Mouse (Mus musculus) midbrain, embryonic 12.5 days (tissue): Measurements from ENCODE around the gene Ddx59. TPM values are rescaled to one million over a fixed set of nuclear protein-coding genes. Genes with fewer than 3 reads are reported as not detected.

ENCODE experiments used
- ATAC-seq: fragments of 200-750 bp; cut with Nextera tagmentation; 2 replicates; pipeline ENCODE4 v1.8.0; 2017; ENCODE audit warnings: low read depth, moderate TSS enrichment, moderate library complexity; ENCODE audit not compliant: low FRiP score
- H3K27ac ChIP-seq: fragments of 300-500 bp; sonication (generic); replicated peaks from 2 replicates; pipeline ENCODE4 v1.5.1; 2016; ENCODE audit warnings: mild to moderate bottlenecking
- H3K27me3 ChIP-seq: fragments of 300-500 bp; sonication (generic); 2 replicates; pipeline ENCODE4 v1.6.1; 2016; ENCODE audit warnings: mild to moderate bottlenecking
- H3K36me3 ChIP-seq: fragments of 300-500 bp; sonication (generic); 2 replicates; pipeline ENCODE4 v1.6.1; 2016
- H3K4me1 ChIP-seq: fragments of 300-500 bp; sonication (generic); 2 replicates; pipeline ENCODE4 v1.6.1; 2016
- H3K4me2 ChIP-seq: fragments of 300-500 bp; sonication (generic); replicated peaks from 2 replicates; pipeline ENCODE4 v1.6.1; 2016; ENCODE audit warnings: mild to moderate bottlenecking, moderate library complexity
- H3K4me3 ChIP-seq: fragments of 300-500 bp; sonication (generic); 2 replicates; pipeline ENCODE4 v1.5.1; 2016; ENCODE audit warnings: mild to moderate bottlenecking
- H3K9ac ChIP-seq: fragments of 300-500 bp; sonication (generic); replicated peaks from 2 replicates; pipeline ENCODE4 v1.6.1; 2016; ENCODE audit warnings: mild to moderate bottlenecking, moderate library complexity
- H3K9me3 ChIP-seq: fragments of 300-500 bp; sonication (generic); 2 replicates; pipeline ENCODE4 v1.6.1; 2016; ENCODE audit warnings: mild to moderate bottlenecking
- WGBS: fragments of 180-500 bp; shearing (Covaris S2); methylation state at CpG from one replicate; pipeline ENCODE4 v1.1.7; 2016; 5-methylcytosine and 5-hydroxymethylcytosine counted together
- polyA plus RNA-seq: library from polyadenylated mRNA; unstranded; fragments of >200 nt; fragmentation: Nextera tagmentation; extraction: Ambion mirVana; gene quantifications from 2 replicates; pipeline ENCODE4 v1.2.1, GENCODE M21; 2016

Ddx59 gene
- polyA plus RNA-seq, 1 experiment from 2014 or later, result 17.9 TPM

- no peak overlapping the region for H3K27ac ChIP-seq
- H3K9ac ChIP-seq, result no peak overlapping the region
- WGBS, result 77% methylated on average over 5 of the region's 5 CpGs
- H3K4me1 ChIP-seq, result no peaks in the 10 kb centered on the region
- H3K27me3 ChIP-seq, result peaks cover 17% of the 10 kb centered on the region; the same call in 1 of the 2 replicates
- H3K36me3 ChIP-seq, result no peaks in the 10 kb centered on the region
- no peaks in the 10 kb centered on the region for H3K9me3 ChIP-seq
- H3K4me3 ChIP-seq, result no peak overlapping the region
- no peak overlapping the region for H3K4me2 ChIP-seq
- no peak for ATAC-seq
Measured at GRCm38 (mm10) chr1:136452421-136452820, 37.4 kb downstream of the Ddx59 start.

DNA sequence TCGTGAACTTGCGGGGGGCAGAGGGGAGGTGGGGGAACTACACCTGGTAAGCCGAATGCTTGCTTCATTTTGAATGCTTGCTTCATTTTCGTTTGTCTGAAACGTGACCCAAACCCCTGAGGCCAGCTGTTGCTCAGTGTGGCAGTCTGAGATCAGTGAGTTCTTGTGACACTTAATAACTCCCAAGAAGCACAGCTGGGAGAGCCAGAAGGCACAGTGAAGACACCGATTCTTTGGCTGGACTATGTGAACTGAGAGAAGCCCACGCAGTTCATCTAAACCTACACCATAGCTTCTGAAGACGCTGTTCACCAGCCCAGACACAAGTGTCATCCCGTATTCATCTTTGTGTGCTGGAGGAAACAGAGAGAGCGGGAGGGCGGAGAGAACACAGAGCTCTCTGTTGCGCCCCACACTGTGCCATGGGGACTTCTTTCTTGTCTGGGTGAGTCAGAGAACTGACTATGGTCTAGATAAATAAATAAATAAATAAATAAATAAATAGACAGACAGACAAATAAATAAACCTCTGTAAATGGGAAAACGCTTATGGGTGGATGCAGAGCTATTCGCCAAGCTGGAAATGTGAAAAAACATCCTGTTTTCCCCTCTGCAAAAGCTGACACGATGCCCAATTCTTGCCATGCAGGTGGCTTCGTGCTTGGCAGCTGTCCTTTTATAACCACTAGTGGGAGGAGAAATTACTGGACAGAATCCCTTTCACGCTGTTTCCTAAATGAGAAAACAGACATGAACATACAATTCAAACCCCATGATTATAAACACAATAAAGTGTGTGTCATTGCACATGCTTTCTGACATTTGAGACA is 40.9 kb downstream of the Ddx59 start:
- no peaks in the 10 kb centered on the region for H3K9me3 ChIP-seq
- H3K4me1 ChIP-seq, result 0 out of 2 replicates have a peak, but pooled peaks cover 3% of the 10 kb centered on the region
- H3K4me3 ChIP-seq, result no peak overlapping the region
- H3K4me2 ChIP-seq, result no peak overlapping the region
- 83% methylated on average over 17 of the region's 17 CpGs for WGBS
- no peak for ATAC-seq
- H3K9ac ChIP-seq, result no peak overlapping the region
- peaks cover 26% of the 10 kb centered on the region; the same call in 1 of the 2 replicates for H3K27me3 ChIP-seq
- H3K36me3 ChIP-seq, result no peaks in the 10 kb centered on the region
- no peak overlapping the region for H3K27ac ChIP-seq

GRCm38 (mm10) chr1:136456741-136457140 is 41.7 kb downstream of the Ddx59 start:
- no peak overlapping the region for H3K4me3 ChIP-seq
- 0 out of 2 replicates have a peak, but pooled peaks cover 3% of the 10 kb centered on the region for H3K4me1 ChIP-seq
- H3K27ac ChIP-seq, result no peak overlapping the region
- H3K9ac ChIP-seq, result no peak overlapping the region
- no peak overlapping the region for H3K4me2 ChIP-seq
- H3K9me3 ChIP-seq, result no peaks in the 10 kb centered on the region
- ATAC-seq, result no peak
- H3K36me3 ChIP-seq, result no peaks in the 10 kb centered on the region
- 80% methylated on average over 6 of the region's 6 CpGs for WGBS
- H3K27me3 ChIP-seq, result peaks cover 29% of the 10 kb centered on the region; the same call in 1 of the 2 replicates

DNA sequence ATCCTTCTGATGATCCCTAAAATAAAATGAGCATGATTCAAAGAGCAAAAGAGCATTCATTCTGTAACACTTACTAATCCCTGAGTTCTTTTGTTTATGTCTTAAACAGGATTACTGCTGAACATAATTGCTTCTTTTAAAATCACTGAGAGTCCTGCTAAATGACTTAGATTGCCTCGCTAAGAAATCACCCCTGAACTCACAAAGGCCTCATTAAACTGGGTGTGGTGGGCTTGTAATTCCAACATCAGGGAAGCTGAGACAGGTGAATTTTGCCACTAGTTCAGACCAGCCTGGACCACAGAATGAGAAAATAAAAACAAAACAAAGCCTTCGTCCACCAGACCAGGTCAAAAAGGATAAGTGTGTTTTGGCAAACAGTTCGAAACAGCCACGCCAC is 42.3 kb downstream of the Ddx59 start:
- ATAC-seq, result no peak
- 65% methylated on average over 4 of the region's 4 CpGs for WGBS
- Histone ChIP-seq H3K27me3 (peaks cover 29% of the 10 kb centered on the region; the same call in 1 of the 2 replicates), H3K36me3 (no peaks in the 10 kb centered on the region), H3K9ac (no peak overlapping the region), H3K4me2 (no peak overlapping the region), H3K4me3 (no peak overlapping the region), H3K4me1 (0 out of 2 replicates have a peak, but pooled peaks cover 3% of the 10 kb centered on the region), H3K9me3 (no peaks in the 10 kb centered on the region), H3K27ac (no peak overlapping the region)

GRCm38 (mm10) chr1:136458691-136459245 is 43.7 kb downstream of the Ddx59 start:
- peaks cover 29% of the 10 kb centered on the region; the same call in 1 of the 2 replicates for H3K27me3 ChIP-seq
- WGBS, result 30% methylated on average over 9 of the region's 9 CpGs
- no peak overlapping the region for H3K4me3 ChIP-seq
- H3K9ac ChIP-seq, result no peak overlapping the region
- 0 out of 2 replicates have a peak, but pooled peaks cover 3% of the 10 kb centered on the region for H3K4me1 ChIP-seq
- H3K27ac ChIP-seq, result no peak overlapping the region
- no peaks in the 10 kb centered on the region for H3K9me3 ChIP-seq
- no peak for ATAC-seq
- H3K36me3 ChIP-seq, result no peaks in the 10 kb centered on the region
- no peak overlapping the region for H3K4me2 ChIP-seq

DNA sequence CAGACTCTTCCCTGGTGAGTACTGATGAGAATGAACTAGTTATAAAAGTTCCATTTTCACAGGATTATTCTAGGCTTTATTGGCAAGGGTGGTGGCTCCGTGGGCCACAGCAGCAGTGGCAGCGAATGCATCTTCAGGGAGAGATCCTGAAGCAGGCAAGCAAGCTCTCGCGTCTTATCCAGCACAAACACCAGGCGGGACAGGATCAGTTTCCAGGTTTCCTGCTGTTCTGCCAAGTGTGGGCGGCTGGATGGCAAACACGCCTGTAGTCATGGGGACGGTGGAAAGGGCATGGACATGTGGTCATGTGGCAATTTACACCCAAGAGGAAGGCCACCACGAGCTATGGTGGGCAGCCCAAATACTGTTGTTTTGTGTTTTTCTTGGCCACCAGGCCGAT is 47.4 kb downstream of the Ddx59 start:
- Histone ChIP-seq H3K9me3 (no peaks in the 10 kb centered on the region), H3K4me3 (no peak overlapping the region), H3K27me3 (0 out of 2 replicates have a peak, but pooled peaks cover 12% of the 10 kb centered on the region), H3K36me3 (no peaks in the 10 kb centered on the region), H3K9ac (no peak overlapping the region), H3K4me2 (no peak overlapping the region), H3K27ac (no peak overlapping the region), H3K4me1 (peaks cover 13% of the 10 kb centered on the region)
- ATAC-seq, result no peak
- 54% methylated on average over 10 of the region's 10 CpGs for WGBS

GRCm38 (mm10) chr1:136465168-136465567 is 50.1 kb downstream of the Ddx59 start:
- Histone ChIP-seq H3K4me1 (peaks cover 11% of the 10 kb centered on the region), H3K27ac (no peak overlapping the region), H3K4me2 (no peak overlapping the region), H3K4me3 (no peak overlapping the region), H3K27me3 (0 out of 2 replicates have a peak, but pooled peaks cover 11% of the 10 kb centered on the region), H3K9ac (no peak overlapping the region), H3K9me3 (no peaks in the 10 kb centered on the region), H3K36me3 (peaks cover 16% of the 10 kb centered on the region)
- ATAC-seq, result no peak

- WGBS, result under 1% methylated on average over 52 of the region's 52 CpGs
- peak; percentile 99 for ATAC-seq
- Histone ChIP-seq H3K4me1 (peaks cover 19% of the 10 kb centered on the region), H3K27me3 (no peaks in the 10 kb centered on the region), H3K36me3 (peaks cover 16% of the 10 kb centered on the region), H3K9ac (peak within 1 kb of the TSS; percentile 67), H3K4me3 (peak within 1 kb of the TSS; percentile 66), H3K27ac (no peak within 1 kb of the TSS), H3K4me2 (peak within 1 kb of the TSS; percentile 95), H3K9me3 (no peaks in the 10 kb centered on the region)
Measured at GRCm38 (mm10) chr1:136466143-136466811, 51.2 kb downstream of the Ddx59 start, which contains the start of gene Kif14. Gene Kif14, plus strand, starts transcription at chr1:136466343.

- no peak for ATAC-seq
- Histone ChIP-seq H3K9me3 (no peaks in the 10 kb centered on the region), H3K4me3 (no peak overlapping the region), H3K36me3 (peaks cover 26% of the 10 kb centered on the region), H3K27me3 (no peaks in the 10 kb centered on the region), H3K4me1 (peaks cover 19% of the 10 kb centered on the region), H3K9ac (no peak overlapping the region), H3K27ac (no peak overlapping the region), H3K4me2 (no peak overlapping the region)
- WGBS, result 94% methylated on average over 4 of the region's 4 CpGs
Measured at GRCm38 (mm10) chr1:136469408-136469807, 54.3 kb downstream of the Ddx59 start.

GRCm38 (mm10) chr1:136470471-136470870 is 55.4 kb downstream of the Ddx59 start:
- H3K9ac ChIP-seq, result no peak overlapping the region
- H3K4me3 ChIP-seq, result no peak overlapping the region
- 0 out of 2 replicates have a peak overlapping the region, but pooled peaks have one; percentile 25 for H3K27ac ChIP-seq
- WGBS, result 17% methylated on average over 6 of the region's 6 CpGs
- ATAC-seq, result 0 out of 2 replicates have a peak, but pooled peaks have one; percentile 28
- H3K36me3 ChIP-seq, result peaks cover 31% of the 10 kb centered on the region
- H3K9me3 ChIP-seq, result no peaks in the 10 kb centered on the region
- H3K27me3 ChIP-seq, result no peaks in the 10 kb centered on the region
- H3K4me2 ChIP-seq, result peak overlapping the region; percentile 13; the same call in 1 of the 2 replicates
- peaks cover 19% of the 10 kb centered on the region for H3K4me1 ChIP-seq
